In the genomic region with DNA sequence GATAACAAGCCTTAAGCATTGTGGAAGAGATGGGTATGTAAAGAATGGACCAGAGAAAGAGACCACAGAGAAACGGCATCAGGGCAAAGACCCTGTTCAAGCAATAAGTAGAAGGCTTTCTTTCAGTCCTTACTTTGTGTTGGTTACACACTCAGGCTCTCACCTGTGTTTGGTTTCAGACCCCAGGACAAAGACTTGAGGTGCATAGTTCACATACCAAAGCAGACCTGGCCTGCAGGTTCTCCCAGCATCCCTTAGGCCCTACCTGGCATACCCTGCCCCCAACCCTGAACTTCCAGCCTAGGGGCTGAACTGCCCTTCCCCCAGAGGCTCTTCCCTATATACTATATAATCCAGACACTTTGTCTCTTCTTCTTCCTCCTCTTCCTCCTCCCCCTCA, we compare ENCODE assay signal across 12 mouse cellular contexts.
"Had no signal": no experiment of that assay in that cellular context is flagged by ENCODE, and none has a peak within 500 bp of the region (broad histone marks: within the 10 kb centered on the region; RNA-seq: fewer than 3 reads in every experiment).

No protein-coding gene starts in this region.

- H3K4me1 ChIP-seq: intestine, embryonic 15.5 days; liver, embryonic 12.5 days; midbrain, embryonic 13.5 days; neural tube, embryonic 15.5 days had no signal

- H3K4me2 ChIP-seq: intestine, embryonic 15.5 days; liver, embryonic 12.5 days; midbrain, embryonic 13.5 days; neural tube, embryonic 15.5 days had no signal

- ATAC-seq: intestine, embryonic 15.5 days; liver, embryonic 12.5 days; midbrain, embryonic 13.5 days had no signal

- H3K4me3 ChIP-seq: intestine, embryonic 15.5 days; left cerebral cortex, adult 2 months; limb, embryonic 10.5 days; liver, embryonic 12.5 days; midbrain, embryonic 13.5 days; myocyte; neural tube, embryonic 15.5 days had no signal

- H3K36me3 ChIP-seq: intestine, embryonic 15.5 days; limb, embryonic 10.5 days; liver, embryonic 12.5 days; midbrain, embryonic 13.5 days; neural tube, embryonic 15.5 days had no signal

- H3K9ac ChIP-seq: intestine, embryonic 15.5 days; liver, embryonic 12.5 days; midbrain, embryonic 13.5 days; neural tube, embryonic 15.5 days had no signal

- H3K27me3 ChIP-seq: intestine, embryonic 15.5 days; liver, embryonic 12.5 days; midbrain, embryonic 13.5 days; neural tube, embryonic 15.5 days had no signal

- H3K9me3 ChIP-seq: intestine, embryonic 15.5 days; limb, embryonic 10.5 days; liver, embryonic 12.5 days; midbrain, embryonic 13.5 days; neural tube, embryonic 15.5 days had no signal

- DNase-seq: kidney, adult 18-20 months; kidney, postnatal 14 days; right cerebral cortex, adult 18-20 months; right cerebral cortex, postnatal 25 days; thymus, postnatal 36 days had no signal

- H3K27ac ChIP-seq: intestine, embryonic 15.5 days; left cerebral cortex, adult 2 months; limb, embryonic 10.5 days; liver, embryonic 12.5 days; midbrain, embryonic 13.5 days; neural tube, embryonic 15.5 days had no signal
